Mouse (Mus musculus): ENCODE measurements around the gene Rwdd3. TPM values are rescaled to one million over a fixed set of nuclear protein-coding genes. Genes with fewer than 3 reads are reported as not detected.

Rwdd3 gene
- polyA plus RNA-seq, 1 experiment from 2014 or later: 4.0 TPM

GRCm38 (mm10) chr3:121157546-121158330, 13.8 kb downstream of the Rwdd3 start:
- 71% methylated on average over 10 of the region's 10 CpGs for WGBS
- H3K9me3 ChIP-seq: no peaks in the 10 kb centered on the region
- peaks cover 33% of the 10 kb centered on the region for H3K4me1 ChIP-seq (replicated peaks)
- no peak for ATAC-seq (ENCODE audit: low read depth)
- H3K36me3 ChIP-seq: no peaks in the 10 kb centered on the region
- H3K27ac ChIP-seq (replicated peaks): no peak overlapping the region
- no peak overlapping the region for H3K4me3 ChIP-seq
- H3K27me3 ChIP-seq: no peaks in the 10 kb centered on the region
- no peak overlapping the region for H3K4me2 ChIP-seq
- no peak overlapping the region for H3K9ac ChIP-seq

- Histone ChIP-seq H3K4me2 (peak overlapping the region; percentile 40), H3K4me1 (replicated peaks) (peaks cover 33% of the 10 kb centered on the region), H3K4me3 (no peak overlapping the region), H3K9me3 (no peaks in the 10 kb centered on the region), H3K27me3 (no peaks in the 10 kb centered on the region), H3K36me3 (no peaks in the 10 kb centered on the region), H3K9ac (0 out of 2 replicates have a peak overlapping the region, but pooled peaks have one; percentile 34), H3K27ac (replicated peaks) (no peak overlapping the region)
- peak; percentile 40; the same call in 1 of the 2 replicates for ATAC-seq (ENCODE audit: low read depth)
- 38% methylated on average over 11 of the region's 11 CpGs for WGBS
Measured at GRCm38 (mm10) chr3:121156451-121157186, 14.9 kb downstream of the Rwdd3 start.

GRCm38 (mm10) chr3:121156043-121156442, 15.5 kb downstream of the Rwdd3 start:
- ATAC-seq (ENCODE audit: low read depth): no peak
- Histone ChIP-seq H3K9me3 (no peaks in the 10 kb centered on the region), H3K4me3 (no peak overlapping the region), H3K27me3 (no peaks in the 10 kb centered on the region), H3K36me3 (no peaks in the 10 kb centered on the region), H3K4me2 (peak overlapping the region; percentile 40), H3K27ac (replicated peaks) (no peak overlapping the region), H3K9ac (no peak overlapping the region), H3K4me1 (replicated peaks) (peaks cover 33% of the 10 kb centered on the region)
- 12% methylated on average over 7 of the region's 7 CpGs for WGBS

GRCm38 (mm10) chr3:121133937-121134336, 37.6 kb downstream of the Rwdd3 start:
- H3K36me3 ChIP-seq: no peaks in the 10 kb centered on the region
- H3K27me3 ChIP-seq: no peaks in the 10 kb centered on the region
- H3K4me1 ChIP-seq (replicated peaks): no peaks in the 10 kb centered on the region
- no peak for ATAC-seq (ENCODE audit: low read depth)
- H3K4me2 ChIP-seq: no peak overlapping the region
- H3K9ac ChIP-seq: no peak overlapping the region
- 87% methylated on average over 11 of the region's 11 CpGs for whole genome bisulfite sequencing
- no peak overlapping the region for H3K4me3 ChIP-seq
- no peak overlapping the region for H3K27ac ChIP-seq (replicated peaks)
- no peaks in the 10 kb centered on the region for H3K9me3 ChIP-seq

- H3K27ac ChIP-seq (replicated peaks): no peak overlapping the region
- no peak overlapping the region for H3K4me3 ChIP-seq
- no peaks in the 10 kb centered on the region for H3K9me3 ChIP-seq
- no peak overlapping the region for H3K4me2 ChIP-seq
- H3K4me1 ChIP-seq (replicated peaks): no peaks in the 10 kb centered on the region
- 93% methylated on average over 5 of the region's 5 CpGs for WGBS
- no peak for ATAC-seq (ENCODE audit: low read depth)
- H3K36me3 ChIP-seq: no peaks in the 10 kb centered on the region
- H3K9ac ChIP-seq: no peak overlapping the region
- H3K27me3 ChIP-seq: no peaks in the 10 kb centered on the region
Measured at GRCm38 (mm10) chr3:121133039-121133438, 38.5 kb downstream of the Rwdd3 start.

GRCm38 (mm10) chr3:121127171-121127570, 44.3 kb downstream of the Rwdd3 start:
- Histone ChIP-seq H3K27me3 (no peaks in the 10 kb centered on the region), H3K36me3 (no peaks in the 10 kb centered on the region), H3K9me3 (no peaks in the 10 kb centered on the region), H3K27ac (replicated peaks) (no peak overlapping the region), H3K4me3 (no peak overlapping the region), H3K4me1 (replicated peaks) (no peaks in the 10 kb centered on the region), H3K9ac (no peak overlapping the region), H3K4me2 (no peak overlapping the region)
- WGBS: 88% methylated on average over 2 of the region's 2 CpGs
- no peak for ATAC-seq (ENCODE audit: low read depth)

- ATAC-seq (ENCODE audit: low read depth): no peak
- no peaks in the 10 kb centered on the region for H3K36me3 ChIP-seq
- no peaks in the 10 kb centered on the region for H3K4me1 ChIP-seq (replicated peaks)
- no peaks in the 10 kb centered on the region for H3K9me3 ChIP-seq
- no peak overlapping the region for H3K9ac ChIP-seq
- no peak overlapping the region for H3K4me3 ChIP-seq
- no peak overlapping the region for H3K4me2 ChIP-seq
- H3K27ac ChIP-seq (replicated peaks): no peak overlapping the region
- WGBS: 78% methylated on average over 5 of the region's 5 CpGs
- no peaks in the 10 kb centered on the region for H3K27me3 ChIP-seq
Measured at GRCm38 (mm10) chr3:121126476-121126875, 45.0 kb downstream of the Rwdd3 start.

- Histone ChIP-seq H3K4me2 (no peak overlapping the region), H3K27me3 (no peaks in the 10 kb centered on the region), H3K9ac (no peak overlapping the region), H3K4me1 (replicated peaks) (peaks cover 8% of the 10 kb centered on the region), H3K36me3 (no peaks in the 10 kb centered on the region), H3K9me3 (no peaks in the 10 kb centered on the region), H3K27ac (replicated peaks) (no peak overlapping the region), H3K4me3 (no peak overlapping the region)
- WGBS: 69% methylated on average over 5 of the region's 5 CpGs
- no peak for ATAC-seq (ENCODE audit: low read depth)
Measured at GRCm38 (mm10) chr3:121121072-121121471, 50.4 kb downstream of the Rwdd3 start.

GRCm38 (mm10) chr3:121116590-121116989, 54.9 kb downstream of the Rwdd3 start:
- Histone ChIP-seq H3K27ac (replicated peaks) (0 out of 2 replicates have a peak overlapping the region, but pooled peaks have one; percentile 3), H3K4me2 (peak overlapping the region; percentile 15), H3K9ac (no peak overlapping the region), H3K36me3 (no peaks in the 10 kb centered on the region), H3K9me3 (no peaks in the 10 kb centered on the region), H3K4me1 (replicated peaks) (peaks cover 15% of the 10 kb centered on the region), H3K27me3 (no peaks in the 10 kb centered on the region), H3K4me3 (no peak overlapping the region)
- ATAC-seq (ENCODE audit: low read depth): peak; percentile 50
- 45% methylated on average over 13 of the region's 13 CpGs for WGBS

GRCm38 (mm10) chr3:121116067-121116466, 55.4 kb downstream of the Rwdd3 start:
- Histone ChIP-seq H3K36me3 (no peaks in the 10 kb centered on the region), H3K9me3 (no peaks in the 10 kb centered on the region), H3K27me3 (no peaks in the 10 kb centered on the region), H3K4me2 (no peak overlapping the region), H3K9ac (no peak overlapping the region), H3K4me1 (replicated peaks) (peaks cover 15% of the 10 kb centered on the region), H3K27ac (replicated peaks) (no peak overlapping the region), H3K4me3 (no peak overlapping the region)
- ATAC-seq (ENCODE audit: low read depth): peak; percentile 42; the same call in 1 of the 2 replicates
- 49% methylated on average over 5 of the region's 5 CpGs for WGBS

GRCm38 (mm10) chr3:121111068-121111467, 60.4 kb downstream of the Rwdd3 start:
- Histone ChIP-seq H3K9me3 (no peaks in the 10 kb centered on the region), H3K4me1 (replicated peaks) (peaks cover 7% of the 10 kb centered on the region), H3K4me3 (no peak overlapping the region), H3K27me3 (no peaks in the 10 kb centered on the region), H3K9ac (no peak overlapping the region), H3K27ac (replicated peaks) (no peak overlapping the region), H3K4me2 (no peak overlapping the region), H3K36me3 (no peaks in the 10 kb centered on the region)
- WGBS: 87% methylated on average over 8 of the region's 8 CpGs
- ATAC-seq (ENCODE audit: low read depth): no peak

- Histone ChIP-seq H3K36me3 (no peaks in the 10 kb centered on the region), H3K27ac (replicated peaks) (no peak overlapping the region), H3K4me2 (no peak overlapping the region), H3K9me3 (no peaks in the 10 kb centered on the region), H3K4me3 (no peak overlapping the region), H3K4me1 (replicated peaks) (peaks cover 1% of the 10 kb centered on the region; the same call in 1 of the 2 replicates), H3K9ac (no peak overlapping the region), H3K27me3 (no peaks in the 10 kb centered on the region)
- 67% methylated on average over 7 of the region's 7 CpGs for WGBS
- no peak for ATAC-seq (ENCODE audit: low read depth)
Measured at GRCm38 (mm10) chr3:121110430-121110829, 61.1 kb downstream of the Rwdd3 start.

Data from neural tube, embryonic 13.5 days (tissue).